Mouse (Mus musculus): Measurements from ENCODE around the gene Rps17. TPM values are rescaled to one million over a fixed set of nuclear protein-coding genes. Genes with fewer than 3 reads are reported as not detected.

Gene Rps17
- polyA plus RNA-seq, 1 experiment from 2014 or later, result 627 TPM

DNA sequence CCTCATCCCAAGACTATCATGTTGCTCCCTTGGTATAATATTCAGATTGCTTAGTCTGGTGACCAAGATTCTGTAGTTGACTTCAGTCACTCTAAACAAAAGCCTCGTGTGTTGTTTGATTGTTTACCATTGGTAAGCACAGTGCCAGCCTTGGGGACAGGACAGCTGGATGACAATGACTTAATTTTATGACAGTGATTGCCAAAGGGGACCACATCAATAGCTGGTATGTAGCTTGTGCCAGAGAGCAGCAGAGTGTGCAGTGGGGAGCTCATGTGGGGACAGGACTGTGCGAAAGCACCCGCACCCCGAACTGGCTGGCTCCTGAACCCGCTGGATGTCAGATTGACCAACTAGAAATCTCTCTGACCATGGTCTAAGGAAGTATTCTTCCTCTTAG, 40.4 kb downstream of the Rps17 start:
- ATAC-seq (ENCODE audit: insufficient read depth), result no peak
- H3K4me1 ChIP-seq (replicated peaks), result no peaks in the 10 kb centered on the region
- no peak overlapping the region for H3K9ac ChIP-seq
- H3K4me2 ChIP-seq, result no peak overlapping the region
- H3K27ac ChIP-seq (replicated peaks), result no peak overlapping the region
- no peaks in the 10 kb centered on the region for H3K9me3 ChIP-seq (replicated peaks)
- H3K36me3 ChIP-seq (replicated peaks), result no peaks in the 10 kb centered on the region
- H3K4me3 ChIP-seq (replicated peaks), result no peak overlapping the region
- 72% methylated on average over 5 of the region's 5 CpGs for WGBS (ENCODE audit: insufficient replicate concordance)
- H3K27me3 ChIP-seq, result no peaks in the 10 kb centered on the region

GRCm38 (mm10) chr7:81304100-81304499, 41.0 kb downstream of the Rps17 start:
- H3K27me3 ChIP-seq, result no peaks in the 10 kb centered on the region
- no peak overlapping the region for H3K27ac ChIP-seq (replicated peaks)
- no peak overlapping the region for H3K4me3 ChIP-seq (replicated peaks)
- no peaks in the 10 kb centered on the region for H3K4me1 ChIP-seq (replicated peaks)
- no peak for ATAC-seq (ENCODE audit: insufficient read depth)
- H3K4me2 ChIP-seq, result no peak overlapping the region
- no peak overlapping the region for H3K9ac ChIP-seq
- no peaks in the 10 kb centered on the region for H3K36me3 ChIP-seq (replicated peaks)
- WGBS (ENCODE audit: insufficient replicate concordance), result 48% methylated on average over 5 of the region's 5 CpGs
- H3K9me3 ChIP-seq (replicated peaks), result no peaks in the 10 kb centered on the region

GRCm38 (mm10) chr7:81303682-81304081, 41.4 kb downstream of the Rps17 start:
- H3K4me2 ChIP-seq, result no peak overlapping the region
- no peak overlapping the region for H3K4me3 ChIP-seq (replicated peaks)
- no peaks in the 10 kb centered on the region for H3K36me3 ChIP-seq (replicated peaks)
- no peaks in the 10 kb centered on the region for H3K9me3 ChIP-seq (replicated peaks)
- no peaks in the 10 kb centered on the region for H3K4me1 ChIP-seq (replicated peaks)
- H3K9ac ChIP-seq, result no peak overlapping the region
- H3K27ac ChIP-seq (replicated peaks), result no peak overlapping the region
- 52% methylated on average over 2 of the region's 2 CpGs for WGBS (ENCODE audit: insufficient replicate concordance)
- H3K27me3 ChIP-seq, result no peaks in the 10 kb centered on the region
- ATAC-seq (ENCODE audit: insufficient read depth), result no peak

- ATAC-seq (ENCODE audit: insufficient read depth), result no peak
Measured at GRCm38 (mm10) chr7:81301323-81301722, 43.7 kb downstream of the Rps17 start.

GRCm38 (mm10) chr7:81298206-81298605, 46.8 kb downstream of the Rps17 start:
- Histone ChIP-seq H3K27me3 (no peaks in the 10 kb centered on the region), H3K4me3 (replicated peaks) (no peak overlapping the region), H3K36me3 (replicated peaks) (no peaks in the 10 kb centered on the region), H3K4me2 (no peak overlapping the region), H3K27ac (replicated peaks) (no peak overlapping the region), H3K4me1 (replicated peaks) (no peaks in the 10 kb centered on the region), H3K9me3 (replicated peaks) (no peaks in the 10 kb centered on the region), H3K9ac (no peak overlapping the region)
- ATAC-seq (ENCODE audit: insufficient read depth), result no peak
- 40% methylated on average over 6 of the region's 6 CpGs for WGBS (ENCODE audit: insufficient replicate concordance)

More at GRCm38 (mm10) chr7:81301323-81301722, 43.7 kb downstream of the Rps17 start:
- 81% methylated on average over 7 of the region's 7 CpGs for WGBS (ENCODE audit: insufficient replicate concordance)
- H3K36me3 ChIP-seq (replicated peaks), result no peaks in the 10 kb centered on the region
- H3K27me3 ChIP-seq, result no peaks in the 10 kb centered on the region
- no peak overlapping the region for H3K27ac ChIP-seq (replicated peaks)
- no peak overlapping the region for H3K4me2 ChIP-seq
- no peak overlapping the region for H3K4me3 ChIP-seq (replicated peaks)
- no peaks in the 10 kb centered on the region for H3K9me3 ChIP-seq (replicated peaks)
- no peaks in the 10 kb centered on the region for H3K4me1 ChIP-seq (replicated peaks)
- H3K9ac ChIP-seq, result no peak overlapping the region

GRCm38 (mm10) chr7:81295169-81295568, 49.9 kb downstream of the Rps17 start:
- Histone ChIP-seq H3K9ac (no peak overlapping the region), H3K36me3 (replicated peaks) (no peaks in the 10 kb centered on the region), H3K9me3 (replicated peaks) (no peaks in the 10 kb centered on the region), H3K4me1 (replicated peaks) (no peaks in the 10 kb centered on the region), H3K27ac (replicated peaks) (no peak overlapping the region), H3K4me2 (no peak overlapping the region), H3K27me3 (no peaks in the 10 kb centered on the region), H3K4me3 (replicated peaks) (no peak overlapping the region)
- ATAC-seq (ENCODE audit: insufficient read depth), result no peak
- 68% methylated on average over 2 of the region's 2 CpGs for WGBS (ENCODE audit: insufficient replicate concordance)

Other genes with a start within 250 kb of the Rps17 start
- 1.0 and 1.1 TPM in 2 replicates for gene Slc28a1, start 230.5 kb downstream of the Rps17 start, polyA plus RNA-seq (2015; fragmentation: Nextera tagmentation; extraction: Ambion mirVana)
- gene Pde8a, start 131.7 kb downstream of the Rps17 start, polyA plus RNA-seq (2015; fragmentation: Nextera tagmentation; extraction: Ambion mirVana), result 1.8 and 2.2 TPM in 2 replicates
- 0.07 TPM in 1 of 2 replicates, not detected in the other for gene Cpeb1, start 110.2 kb upstream of the Rps17 start, polyA plus RNA-seq (2015; fragmentation: Nextera tagmentation; extraction: Ambion mirVana)
- 0.08 and 0.09 TPM in 2 replicates for gene Ap3b2, start 148.7 kb upstream of the Rps17 start, polyA plus RNA-seq (2015; fragmentation: Nextera tagmentation; extraction: Ambion mirVana)
- gene BC048679, start 153.0 kb upstream of the Rps17 start, polyA plus RNA-seq (2015; fragmentation: Nextera tagmentation; extraction: Ambion mirVana), result not detected in 2 replicates
- 0.31 and 0.47 TPM in 2 replicates for gene Fsd2, start 221.7 kb upstream of the Rps17 start, polyA plus RNA-seq (2015; fragmentation: Nextera tagmentation; extraction: Ambion mirVana)
- gene Whamm, start 226.0 kb upstream of the Rps17 start, polyA plus RNA-seq (2015; fragmentation: Nextera tagmentation; extraction: Ambion mirVana), result 4.9 and 5.2 TPM in 2 replicates